Mouse (Mus musculus) right cerebral cortex, postnatal 14 days (tissue): ENCODE data around the gene Dnajc12.
"Not testable (repeated sequence)": the region's sequence is repeated elsewhere in the genome, so short reads cannot be mapped to it uniquely, and the experiment has no call there.

Experiments
- DNase-seq: peaks from one replicate; pipeline ENCODE4 v3.0.0; 2022

Gene Dnajc12

DNA sequence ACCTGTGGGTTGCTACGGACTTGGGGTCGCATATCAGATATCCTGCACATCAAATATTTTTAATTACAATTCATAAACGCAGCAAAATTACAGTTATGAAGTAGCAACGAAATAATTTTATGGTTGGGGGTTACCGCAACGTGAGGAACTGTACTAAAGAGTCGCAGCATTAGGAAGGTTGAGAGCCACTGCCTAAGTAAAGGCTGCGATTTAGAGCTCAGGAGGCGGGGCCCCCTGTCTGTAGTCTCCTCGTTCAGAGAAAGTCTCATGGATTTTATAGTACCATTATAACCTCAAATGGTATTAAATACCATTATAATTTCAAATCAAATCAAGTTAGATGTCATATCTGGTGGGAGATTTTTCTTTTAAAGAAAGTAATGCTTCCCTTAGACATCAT is 4.7 kb downstream of the Dnajc12 start:
- no peak for DNase-seq

DNA sequence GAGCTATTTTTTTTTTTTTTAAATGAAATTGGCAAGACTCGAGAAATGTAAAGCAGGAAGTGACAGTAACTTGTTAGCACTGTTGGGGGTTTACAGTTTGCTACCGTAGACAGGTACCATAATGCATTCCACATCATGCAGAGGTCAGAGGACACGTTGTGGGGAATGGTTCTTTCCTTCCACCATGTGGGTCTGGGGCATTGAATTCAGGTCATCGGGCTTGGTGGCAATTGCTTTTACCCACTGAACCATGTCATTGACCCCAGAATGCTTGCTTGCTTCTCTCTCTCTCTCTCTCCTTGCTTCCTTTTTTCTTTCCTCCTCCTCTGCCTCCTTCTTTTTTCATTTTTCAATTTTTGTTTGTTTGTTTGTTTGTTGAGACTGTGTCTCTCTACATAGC is 6.7 kb downstream of the Dnajc12 start:
- no peak for DNase-seq

DNA sequence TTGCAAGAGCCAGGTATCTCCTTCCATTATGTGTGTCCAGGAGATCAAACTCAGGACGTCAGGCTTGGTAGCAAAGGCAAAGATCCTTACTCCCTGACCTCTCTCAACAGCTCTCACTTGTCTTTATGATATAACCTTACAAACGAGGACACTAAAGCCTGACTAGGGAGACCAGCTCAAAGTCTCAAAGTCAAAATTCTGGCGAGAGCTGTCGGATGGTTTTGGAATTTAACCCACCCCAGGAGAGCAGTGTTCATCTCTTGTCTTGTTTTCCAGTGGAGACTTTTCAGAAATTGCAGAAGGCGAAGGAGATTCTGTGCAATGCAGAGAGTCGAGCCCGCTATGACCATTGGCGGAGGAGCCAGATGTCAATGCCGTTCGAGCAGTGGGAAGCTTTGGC is 14.7 kb downstream of the Dnajc12 start:
- DNase-seq = no peak

DNA sequence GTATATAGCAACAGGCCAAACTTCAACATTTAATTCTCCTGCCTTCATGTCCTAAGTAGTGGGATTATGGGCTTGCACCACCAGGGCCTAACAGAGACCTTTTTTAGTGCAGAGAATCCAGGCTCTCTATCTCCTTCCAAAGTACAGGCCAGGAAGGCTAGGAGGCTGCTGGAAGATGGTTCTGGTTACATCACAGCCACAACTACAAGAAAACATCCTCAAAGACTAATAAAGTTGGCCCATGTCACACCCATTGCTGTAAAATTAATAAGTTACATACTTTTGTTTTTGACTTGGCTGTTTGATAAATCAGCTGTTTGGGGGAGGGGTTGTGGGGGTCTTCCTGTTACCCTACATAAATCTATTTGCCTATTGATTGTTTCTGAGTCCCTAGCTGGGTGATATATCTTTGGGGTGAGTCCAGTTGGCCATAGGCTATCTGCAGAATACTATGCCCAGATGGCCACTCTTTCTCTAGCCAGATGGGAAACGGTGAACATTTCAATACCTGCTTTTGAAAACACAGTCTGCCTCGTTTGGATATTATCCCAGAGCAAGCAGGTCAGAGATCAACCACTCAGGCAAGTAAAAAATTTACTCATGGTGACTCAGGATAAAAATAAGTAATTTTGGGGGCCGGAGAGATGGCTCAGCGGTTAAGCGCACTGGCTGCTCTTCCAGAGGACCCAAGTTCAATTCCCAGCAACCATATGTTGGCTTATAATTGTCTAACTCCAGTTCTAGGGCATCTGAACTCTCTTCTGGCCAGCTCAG is 20.7 kb downstream of the Dnajc12 start:
- no peak for DNase-seq

DNA sequence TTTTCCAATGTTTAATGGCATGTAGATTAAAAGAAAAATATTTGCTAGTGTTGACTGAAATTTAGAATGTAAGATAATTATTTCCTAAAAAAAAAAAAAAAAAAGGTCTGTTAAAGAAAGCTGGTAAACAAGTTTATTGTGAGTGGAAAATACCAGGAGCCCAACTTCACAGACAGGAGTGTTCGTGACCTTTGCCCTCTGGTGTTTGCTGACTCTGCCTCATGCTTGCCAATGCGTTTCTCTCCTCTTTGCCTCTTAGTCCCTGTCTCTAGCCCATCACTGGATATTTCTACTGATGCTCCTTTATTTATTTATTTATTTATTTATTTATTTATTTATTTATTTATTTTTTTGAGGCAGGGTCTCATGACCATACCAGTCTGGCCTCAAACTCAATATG is 21.4 kb downstream of the Dnajc12 start:
- DNase-seq = no peak

DNA sequence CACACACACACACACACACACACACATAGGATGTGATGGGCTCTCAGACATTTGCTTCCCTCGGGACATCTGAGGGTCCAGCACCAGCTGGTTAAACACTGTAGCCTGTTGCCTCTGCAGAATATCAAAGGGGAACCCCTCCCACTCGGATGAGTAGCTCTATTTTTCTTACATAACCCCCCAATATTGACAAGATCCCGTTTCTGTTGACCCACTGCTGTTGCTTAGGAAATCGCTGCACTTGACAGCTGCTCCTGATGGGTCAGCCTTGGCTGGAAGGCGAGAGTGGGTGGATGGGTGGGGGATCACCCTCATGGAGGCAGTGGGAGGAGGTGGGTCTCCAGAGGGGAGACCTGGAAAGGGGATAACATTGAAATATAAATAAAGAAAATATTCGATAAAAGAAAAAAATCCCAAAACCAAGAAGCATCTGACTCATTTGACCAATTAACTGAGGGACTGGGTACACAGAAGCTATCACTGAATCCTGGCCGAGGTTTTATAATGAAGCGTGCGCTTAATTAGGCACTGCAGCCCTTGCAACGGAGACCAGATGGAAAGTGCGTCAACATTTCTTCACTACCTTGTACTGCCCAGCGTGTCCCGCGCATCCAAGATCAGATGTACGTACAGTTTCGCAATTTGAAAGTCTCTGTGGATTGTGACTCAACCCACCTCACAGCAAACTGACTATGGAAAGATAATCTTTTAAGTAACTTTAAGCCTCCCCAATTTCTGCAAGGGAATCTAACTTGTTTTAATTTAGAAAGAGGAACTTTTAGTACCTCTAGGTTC is 28.1 kb downstream of the Dnajc12 start:
- no peak for DNase-seq

DNA sequence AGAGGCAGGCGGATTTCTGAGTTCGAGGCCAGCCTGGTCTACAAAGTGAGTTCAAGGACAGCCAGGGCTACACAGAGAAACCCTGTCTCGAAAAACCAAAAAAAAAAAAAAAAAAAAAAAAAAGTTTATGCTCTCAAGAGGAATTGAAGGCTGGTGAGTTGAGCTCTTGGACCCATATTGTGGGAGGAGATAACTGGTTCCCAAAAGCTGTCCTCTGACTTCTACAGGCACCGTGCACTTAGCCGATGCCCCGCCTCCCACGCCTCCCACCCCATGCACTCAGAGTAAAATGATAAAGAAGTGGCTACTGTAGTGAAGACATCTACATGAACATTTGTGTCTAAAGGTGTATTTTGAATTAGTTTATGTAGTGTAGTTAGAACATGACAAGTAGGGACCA is 29.4 kb downstream of the Dnajc12 start:
- not testable (repeated sequence) for DNase-seq

DNA sequence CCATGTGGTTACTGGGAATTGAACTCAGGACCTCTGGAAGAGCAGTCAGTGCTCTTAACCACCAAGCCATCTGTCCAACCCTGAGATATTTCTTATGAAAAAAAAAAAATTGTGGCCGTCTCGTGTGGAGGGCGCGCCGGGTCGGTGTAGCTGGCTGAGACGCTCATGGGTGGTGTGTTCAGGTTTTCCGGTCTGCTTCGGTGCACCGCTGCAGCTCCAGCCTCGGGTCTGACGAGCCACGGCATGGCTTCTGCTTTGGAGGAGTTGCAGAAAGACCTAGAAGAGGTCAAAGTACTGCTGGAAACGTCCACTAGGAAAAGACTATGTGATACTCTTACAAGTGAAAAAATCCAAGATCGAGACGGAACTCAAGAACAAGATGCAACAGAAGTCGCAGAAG is 30.5 kb downstream of the Dnajc12 start:
- DNase-seq = no peak

DNA sequence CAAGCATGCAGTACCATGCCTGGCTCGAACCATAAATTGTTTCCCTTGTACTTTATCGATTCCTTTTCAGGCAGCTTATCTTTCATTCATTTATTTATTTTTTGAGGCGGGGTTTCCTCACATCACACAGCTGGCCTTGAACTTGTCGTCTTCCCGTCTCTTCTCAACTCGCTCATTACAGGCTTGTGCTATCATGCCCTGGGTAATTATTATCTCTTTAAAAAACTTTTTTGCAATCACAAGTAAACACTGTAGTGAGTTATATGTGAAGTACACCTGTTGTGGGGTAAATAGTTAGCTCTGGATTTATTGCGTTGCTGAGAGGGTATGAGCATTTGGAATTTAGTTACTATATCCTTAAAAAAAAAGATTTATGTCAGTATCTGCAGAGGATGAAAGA is 33.0 kb downstream of the Dnajc12 start:
- DNase-seq = no peak

DNA sequence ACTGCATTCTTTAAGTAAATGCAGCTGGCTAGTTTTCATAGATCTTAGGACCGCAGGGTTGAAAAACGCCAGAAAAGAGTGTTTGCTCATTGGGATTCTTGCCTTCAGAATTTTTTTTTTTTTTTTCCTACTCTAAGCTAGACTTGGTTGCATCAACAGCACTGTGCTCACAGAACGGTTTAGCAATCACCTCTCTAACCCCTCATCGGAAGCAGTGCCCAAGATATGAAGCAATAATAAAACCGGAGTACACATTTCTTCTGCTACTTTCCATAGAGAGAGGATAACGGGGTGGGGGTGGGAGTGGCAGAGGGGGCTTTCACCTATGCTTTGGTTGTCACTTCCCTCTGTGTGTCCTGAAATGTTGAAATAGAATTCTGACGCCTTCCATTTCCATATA is 33.6 kb downstream of the Dnajc12 start:
- no peak for DNase-seq

DNA sequence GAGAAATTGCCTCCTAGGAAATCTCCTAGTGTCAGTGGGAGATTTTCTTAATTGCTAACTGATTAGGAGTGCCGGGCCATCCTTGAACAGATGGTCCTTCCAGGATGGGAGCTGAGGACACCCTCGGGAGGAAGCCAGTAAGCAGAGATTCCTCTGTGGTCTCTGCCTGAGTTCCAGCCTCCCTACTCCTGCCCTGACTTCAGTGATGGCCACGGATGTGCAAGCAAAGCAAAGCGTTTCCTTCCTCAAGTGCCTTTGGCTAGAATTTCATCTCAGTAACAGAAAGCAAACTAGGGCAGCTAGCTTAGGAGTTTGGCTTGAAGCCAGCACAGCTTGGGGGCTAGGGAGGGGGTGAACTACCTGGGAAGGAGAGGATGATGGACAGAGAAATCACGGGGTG is 34.8 kb downstream of the Dnajc12 start:
- no peak for DNase-seq

DNA sequence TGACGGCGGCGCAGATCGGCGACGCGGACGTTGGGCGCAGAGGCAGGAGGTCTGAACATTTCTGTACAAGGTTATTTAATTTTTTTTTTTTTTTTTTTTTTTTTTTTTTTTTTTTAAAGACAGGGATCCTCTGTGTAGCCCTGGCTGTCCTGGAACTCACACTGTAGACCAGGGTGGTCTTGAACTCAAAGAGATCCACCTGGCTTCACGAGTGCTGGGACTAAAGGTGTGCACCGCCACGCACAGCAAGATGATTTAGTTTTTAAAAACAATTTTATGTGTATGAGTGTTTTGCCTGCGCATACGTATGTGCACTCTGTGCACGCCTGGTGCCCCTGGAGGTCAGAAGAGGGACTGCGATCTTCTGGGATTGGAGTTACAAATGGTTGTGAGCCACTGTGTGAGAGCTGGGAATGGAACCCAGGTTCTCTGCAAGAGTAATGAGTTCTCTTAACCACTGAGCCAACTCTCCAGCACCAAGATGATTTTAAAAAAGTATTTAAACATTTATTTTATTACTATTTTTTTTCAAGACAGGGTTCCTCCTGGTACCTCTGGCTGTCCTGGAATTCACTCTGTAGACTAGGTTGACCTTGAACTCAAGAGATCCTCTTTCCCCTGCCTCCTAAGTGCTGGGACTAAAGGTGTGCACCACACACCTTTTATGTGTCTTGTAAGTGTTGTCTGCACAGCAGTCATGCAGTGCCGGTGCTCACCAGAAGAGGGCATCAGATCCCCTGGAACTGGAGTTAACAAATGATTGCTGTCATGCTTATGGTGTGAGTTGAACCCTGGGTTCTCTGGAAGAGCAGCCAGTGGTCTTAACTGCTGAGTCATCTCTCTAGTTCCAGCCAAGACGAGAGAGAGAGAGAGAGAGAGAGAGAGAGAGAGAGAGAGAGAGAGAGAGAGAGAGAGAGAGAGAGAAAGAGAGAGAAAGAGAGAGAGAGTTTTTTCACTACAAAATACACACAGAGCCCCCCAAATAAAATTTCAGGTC is 39.8 kb downstream of the Dnajc12 start, which contains the start of gene Gm7075:
Gene Gm7075 (minus strand): TSS at position 51 of the 997 bp plus-strand sequence.
- peak; percentile 46 for DNase-seq

DNA sequence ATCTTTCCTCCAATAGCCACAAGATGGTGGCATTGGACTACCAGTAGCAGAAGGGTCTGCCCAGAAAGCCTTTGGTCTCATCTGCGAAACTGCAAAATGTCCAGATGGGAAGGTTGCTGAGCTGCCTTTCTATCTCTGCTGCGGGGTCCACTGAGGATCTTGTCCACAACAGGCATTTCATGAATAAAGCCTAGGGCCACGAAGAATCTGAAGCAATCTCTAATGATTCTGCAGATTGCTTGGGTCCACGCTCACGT is 40.4 kb downstream of the Dnajc12 start:
- no peak for DNase-seq

DNA sequence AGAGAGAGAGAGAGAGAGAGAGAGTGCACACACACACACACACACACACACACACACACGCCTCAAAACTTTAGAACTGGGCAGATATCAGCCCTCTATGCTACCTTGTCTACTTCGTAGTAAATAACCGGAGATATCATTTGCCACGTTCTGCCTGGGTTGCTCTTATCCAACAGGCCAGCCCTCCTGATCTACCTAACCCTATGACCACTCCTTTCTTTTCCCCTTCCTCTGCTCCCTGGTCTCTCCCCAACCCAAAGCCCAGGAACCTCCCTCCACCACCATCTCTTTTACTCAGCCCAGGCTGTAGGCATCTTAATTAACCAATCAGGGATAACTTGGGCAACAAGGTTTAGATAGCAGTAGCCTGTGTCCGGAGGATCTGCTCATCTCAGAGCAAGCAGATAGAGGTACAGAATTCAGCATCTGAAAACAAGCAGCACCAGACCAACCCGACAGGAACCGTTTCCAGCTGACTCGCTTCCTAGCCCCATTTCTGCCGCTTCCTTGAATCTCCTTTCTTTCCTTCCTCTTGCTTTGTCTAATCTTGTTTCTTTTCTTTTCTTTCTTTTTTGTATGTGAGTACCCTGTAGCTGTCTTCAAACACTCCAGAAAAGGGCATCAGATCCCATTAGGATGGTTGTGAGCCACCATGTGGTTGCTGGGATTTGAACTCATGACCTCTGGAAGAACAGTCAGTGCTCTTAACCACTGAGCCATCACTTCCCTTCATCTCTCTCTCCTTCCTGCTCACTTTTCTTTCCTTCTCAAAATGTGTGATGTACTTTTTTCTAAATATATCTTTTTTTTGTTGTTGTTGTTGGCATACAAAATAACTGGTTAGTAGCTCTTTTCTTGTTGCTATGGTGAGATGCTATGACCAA is 41.6 kb downstream of the Dnajc12 start:
- DNase-seq = no peak

DNA sequence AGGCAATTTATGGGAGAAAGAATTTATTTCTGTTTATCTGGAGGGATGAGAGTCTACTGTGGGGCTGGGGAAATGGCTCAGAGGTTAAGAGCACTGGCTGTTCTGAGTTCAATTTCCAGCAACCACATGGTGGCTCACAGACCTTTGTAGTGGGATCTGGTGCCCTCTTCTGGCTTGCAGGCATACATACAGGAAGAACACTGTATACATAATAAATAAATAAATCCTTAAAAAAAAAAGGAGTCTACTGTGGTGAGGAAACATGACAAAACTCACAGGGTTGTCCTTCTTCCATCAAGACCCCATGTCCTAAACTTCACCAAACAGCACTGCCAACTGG is 42.2 kb downstream of the Dnajc12 start:
- DNase-seq = peak; percentile 20

DNA sequence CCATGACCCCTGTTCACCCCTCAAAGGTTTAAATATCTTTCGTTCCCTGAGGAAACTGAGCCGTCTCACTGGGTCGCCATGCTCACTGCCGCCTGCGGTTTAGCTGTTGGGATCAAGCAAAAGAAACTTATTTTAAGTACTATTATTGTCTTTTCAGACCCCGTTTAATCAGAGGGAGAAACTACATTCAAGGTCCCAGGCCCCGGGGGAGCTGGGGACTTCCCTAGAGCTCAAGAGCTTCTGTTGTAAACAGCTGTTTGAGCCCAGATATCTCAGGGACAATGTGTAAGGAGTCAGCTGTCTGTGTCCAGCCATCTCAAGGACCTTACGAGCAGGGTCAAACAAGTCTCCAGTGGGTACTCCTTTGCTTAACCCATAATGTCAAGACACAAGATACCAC is 44.9 kb downstream of the Dnajc12 start:
- no peak for DNase-seq

DNA sequence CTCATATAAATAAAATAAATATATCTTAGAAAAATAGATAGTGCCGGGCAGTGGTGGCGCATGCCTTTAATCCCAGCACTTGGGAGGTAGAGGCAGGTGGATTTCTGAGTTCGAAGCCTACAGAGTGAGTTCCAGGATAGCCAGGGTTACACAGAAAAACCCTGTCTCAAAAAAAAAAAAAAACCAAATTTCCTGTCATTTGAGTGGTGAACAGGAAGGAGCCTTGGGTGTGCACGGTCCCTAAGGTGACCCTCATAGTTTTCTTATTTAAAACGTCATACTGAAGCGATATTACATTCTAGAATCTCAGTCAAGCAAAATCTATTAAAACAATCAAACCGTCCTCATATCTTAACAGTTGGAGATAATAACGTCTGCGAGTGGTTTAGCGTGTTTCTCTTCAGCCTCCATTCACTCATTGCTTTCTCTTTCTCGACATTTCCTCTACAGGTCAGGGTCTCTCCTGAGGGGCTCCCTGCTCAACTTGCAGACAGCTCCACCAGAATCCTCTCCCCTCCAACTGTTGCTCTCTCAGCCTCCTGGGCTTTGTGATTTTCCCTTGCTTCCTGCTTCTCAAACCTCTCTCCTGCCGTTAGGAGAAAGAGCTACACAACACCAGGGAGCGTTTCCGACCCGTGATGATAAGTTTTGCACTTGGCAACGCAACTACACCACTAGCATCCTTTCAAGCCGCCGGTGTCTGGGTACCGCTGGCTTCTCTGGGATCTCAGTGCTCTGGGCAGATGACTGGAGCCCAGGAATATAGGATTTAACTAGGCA is 46.2 kb downstream of the Dnajc12 start:
- DNase-seq = peak; percentile 28

DNA sequence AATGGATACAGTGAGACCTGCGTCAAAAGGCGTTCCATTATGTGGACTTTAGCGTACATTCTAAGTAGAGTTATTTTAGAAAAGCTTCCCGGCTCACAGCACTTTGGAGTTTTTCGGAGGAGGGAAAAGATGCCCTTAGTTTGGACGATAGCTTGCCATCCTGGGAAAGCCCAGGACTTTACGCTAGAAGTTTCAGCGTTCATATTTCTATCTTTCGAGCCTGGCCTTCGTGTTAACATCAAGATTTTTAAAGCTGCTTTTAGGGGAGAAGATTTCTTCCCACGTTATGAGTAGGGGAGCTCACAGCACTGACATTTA is 46.7 kb downstream of the Dnajc12 start:
- no peak for DNase-seq

DNA sequence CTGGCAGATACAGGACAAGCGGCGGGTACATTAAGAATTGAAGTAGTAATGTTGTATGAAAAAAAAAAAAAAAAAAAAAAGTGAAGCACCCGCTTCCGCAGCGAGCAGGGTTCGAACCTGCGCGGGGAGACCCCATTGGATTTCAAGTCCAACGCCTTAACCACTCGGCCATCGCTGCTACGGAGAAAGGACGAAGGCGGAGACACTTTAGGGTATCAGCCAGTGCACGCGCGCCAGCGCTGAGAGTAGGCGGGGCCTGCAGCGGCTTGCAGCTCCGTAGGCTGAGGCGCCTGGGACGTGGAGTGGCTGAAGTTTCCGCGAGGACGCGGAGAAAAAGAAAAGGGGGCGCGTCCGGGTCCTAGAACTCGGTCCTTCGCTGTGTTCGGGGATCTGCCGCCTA is 47.1 kb downstream of the Dnajc12 start:
- DNase-seq = peak; percentile 95

DNA sequence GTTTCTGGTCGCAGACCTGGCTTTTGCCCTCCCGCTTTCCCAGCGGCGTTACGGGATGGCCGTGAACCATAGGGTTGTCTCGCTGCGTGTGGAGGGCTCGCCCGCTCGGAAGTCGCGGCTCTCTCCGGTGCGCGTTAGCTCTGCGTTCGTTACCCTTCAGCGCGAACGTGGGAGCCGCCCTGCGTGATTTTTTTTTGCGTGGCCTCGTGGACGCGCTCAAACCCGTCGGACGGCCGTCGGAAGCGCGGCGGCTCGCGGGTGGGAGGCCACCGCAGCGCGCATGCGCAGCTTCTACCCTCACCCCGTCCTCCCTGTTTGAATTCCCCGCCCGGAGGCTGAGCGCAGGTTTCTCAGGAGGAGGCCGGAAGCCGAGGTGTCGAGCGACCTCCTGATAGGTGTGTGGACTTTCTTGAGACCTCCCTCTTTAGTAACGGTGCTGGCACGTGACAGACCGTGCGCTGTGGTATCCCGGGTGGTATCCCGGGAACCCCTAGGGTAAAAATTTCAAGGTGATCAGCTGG is 47.6 kb downstream of the Dnajc12 start, which contains the start of gene Ctnna3:
Gene Ctnna3 (plus strand): TSS at position 314 of the 521 bp plus-strand sequence.
- DNase-seq = peak; percentile 85

DNA sequence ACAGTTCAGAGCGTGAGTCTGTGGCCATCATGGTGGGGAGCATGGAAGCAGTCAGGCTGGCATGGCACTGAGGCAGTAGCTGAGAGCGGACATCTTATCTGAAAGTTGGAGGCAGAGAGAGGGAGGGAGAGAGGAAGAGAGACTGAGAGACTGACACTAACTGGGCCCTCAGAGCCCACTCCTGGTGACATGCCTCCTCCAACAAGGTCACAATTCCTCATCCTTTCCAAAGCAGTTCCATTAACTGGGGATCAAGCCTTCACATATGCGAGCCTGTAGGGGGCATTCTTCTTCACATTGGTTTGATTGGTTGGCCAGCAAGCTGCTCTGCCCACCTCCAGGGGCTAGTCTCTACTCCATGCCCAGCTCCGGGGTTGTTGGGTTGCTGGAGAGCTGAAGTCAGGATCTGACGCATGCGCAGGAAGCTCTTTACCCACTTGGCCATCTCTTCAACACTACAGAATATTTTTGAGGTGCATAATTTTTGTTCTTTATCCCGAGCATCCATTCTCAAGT is 49.0 kb downstream of the Dnajc12 start:
- DNase-seq = no peak
